Mouse (Mus musculus) C2C12 (cell line): ENCODE measurements around the gene Irf3. TPM values are rescaled to one million over a fixed set of nuclear protein-coding genes. Genes with fewer than 3 reads are reported as not detected.
A peak's percentile ranks its signal among the peaks of the same experiment; 100 is the strongest.

Experiments used
- H3K27me3 ChIP-seq: one replicate; pipeline ENCODE4 v1.6.1; 2011; ENCODE audit not compliant: control insufficient read depth, insufficient read depth, insufficient read length
- H3K36me3 ChIP-seq: one replicate; pipeline ENCODE4 v1.6.1; 2011; ENCODE audit not compliant: control insufficient read depth, insufficient read depth
- H3K4me3 ChIP-seq: one replicate; pipeline ENCODE4 v1.5.1; 2011; ENCODE audit warnings: mild to moderate bottlenecking, control low read depth; ENCODE audit not compliant: poor library complexity, insufficient read depth, severe bottlenecking
- H3K79me2 ChIP-seq: one replicate; pipeline ENCODE4 v1.6.1; 2011; ENCODE audit not compliant: control insufficient read depth, insufficient read depth
- H3K79me3 ChIP-seq: one replicate; pipeline ENCODE4 v1.6.1; 2011; ENCODE audit warnings: low read depth, control low read depth
- H3ac ChIP-seq: one replicate; pipeline ENCODE3; 2011; ENCODE audit warnings: low read depth; ENCODE audit not compliant: control insufficient read depth, insufficient read length
- CEBPB ChIP-seq: IDR thresholded peaks from one replicate; pipeline ENCODE4 v1.6.1; 2011; ENCODE audit warnings: low read depth, mild to moderate bottlenecking, control low read depth, moderate library complexity
- CTCF ChIP-seq: IDR thresholded peaks from one replicate; pipeline ENCODE4 v1.5.1; 2011; ENCODE audit not compliant: control insufficient read depth, insufficient read depth, insufficient read length
- FOSL1 ChIP-seq: IDR thresholded peaks from one replicate; pipeline ENCODE4 v1.8.0; 2011; ENCODE audit warnings: mild to moderate bottlenecking, low read length; ENCODE audit not compliant: poor library complexity, insufficient read depth, severe bottlenecking
- MAX ChIP-seq: IDR thresholded peaks from one replicate; pipeline ENCODE4 v1.6.1; 2011; ENCODE audit warnings: mild to moderate bottlenecking, control low read depth
- MYOD1 ChIP-seq: IDR thresholded peaks from one replicate; pipeline ENCODE4 v1.6.1; 2011; ENCODE audit warnings: low read depth; ENCODE audit not compliant: control insufficient read depth, insufficient read length
- MYOG ChIP-seq: IDR thresholded peaks from one replicate; pipeline ENCODE4 v1.6.1; 2011; ENCODE audit not compliant: control insufficient read depth, insufficient read length; ENCODE audit errors: extremely low read depth
- USF1 ChIP-seq: IDR thresholded peaks from one replicate; pipeline ENCODE4 v1.6.1; 2011; ENCODE audit warnings: low read depth, mild to moderate bottlenecking, control low read depth, moderate library complexity
- polyA plus RNA-seq: library from polyadenylated mRNA; unstranded; fragments of >200 nt; fragmentation: generic; extraction: Trizol; gene quantifications from one replicate; pipeline ENCODE4 v1.2.1, GENCODE M21; 2012; ENCODE audit warnings: missing spikeins

Gene Irf3
- polyA plus RNA-seq, 1 experiment = 43.7 TPM

GRCm38 (mm10) chr7:44954091-44954885 is 43.2 kb upstream of the Irf3 start:
- H3ac ChIP-seq = no peak overlapping the region
- TF ChIP-seq CEBPB (no peak), MYOD1 (no peak), FOSL1 (no peak), MAX (no peak), USF1 (no peak), MYOG (no peak), CTCF (no peak)
- H3K79me3 ChIP-seq = no peaks in the 10 kb centered on the region
- peaks cover 4% of the 10 kb centered on the region for H3K27me3 ChIP-seq
- no peaks in the 10 kb centered on the region for H3K79me2 ChIP-seq
- no peaks in the 10 kb centered on the region for H3K36me3 ChIP-seq
- H3K4me3 ChIP-seq = no peak overlapping the region

GRCm38 (mm10) chr7:44955628-44956027 is 41.8 kb upstream of the Irf3 start:
- Histone ChIP-seq H3K36me3 (no peaks in the 10 kb centered on the region), H3K79me2 (no peaks in the 10 kb centered on the region), H3K4me3 (no peak overlapping the region), H3ac (no peak overlapping the region), H3K79me3 (no peaks in the 10 kb centered on the region), H3K27me3 (no peaks in the 10 kb centered on the region)
- TF ChIP-seq USF1 = no peak
- no peak for TF ChIP-seq MYOG
- no peak for TF ChIP-seq MYOD1
- TF ChIP-seq MAX = no peak
- TF ChIP-seq CEBPB = no peak
- TF ChIP-seq CTCF = no peak
- TF ChIP-seq FOSL1 = no peak

- Histone ChIP-seq H3K36me3 (no peaks in the 10 kb centered on the region), H3ac (no peak overlapping the region), H3K79me3 (no peaks in the 10 kb centered on the region), H3K79me2 (no peaks in the 10 kb centered on the region), H3K4me3 (no peak overlapping the region), H3K27me3 (no peaks in the 10 kb centered on the region)
- TF ChIP-seq CEBPB = no peak
- TF ChIP-seq FOSL1 = no peak
- no peak for TF ChIP-seq MAX
- TF ChIP-seq CTCF = no peak
- TF ChIP-seq USF1 = no peak
- TF ChIP-seq MYOD1 = no peak
- TF ChIP-seq MYOG = no peak
Observed at GRCm38 (mm10) chr7:44956266-44956665, 41.2 kb upstream of the Irf3 start.

GRCm38 (mm10) chr7:44957183-44957835 is 40.1 kb upstream of the Irf3 start:
- no peak for TF ChIP-seq MYOG
- no peak for TF ChIP-seq MAX
- TF ChIP-seq MYOD1 = no peak
- no peak for TF ChIP-seq USF1
- TF ChIP-seq CEBPB = no peak
- no peak for TF ChIP-seq FOSL1
- no peak for TF ChIP-seq CTCF
- Histone ChIP-seq H3K4me3 (no peak overlapping the region), H3K79me2 (no peaks in the 10 kb centered on the region)

GRCm38 (mm10) chr7:44958208-44958607 is 39.2 kb upstream of the Irf3 start:
- Histone ChIP-seq H3K79me2 (no peaks in the 10 kb centered on the region), H3K79me3 (no peaks in the 10 kb centered on the region), H3ac (no peak overlapping the region), H3K36me3 (no peaks in the 10 kb centered on the region), H3K27me3 (no peaks in the 10 kb centered on the region), H3K4me3 (no peak overlapping the region)
- TF ChIP-seq FOSL1 (no peak), CTCF (peak; percentile 36), MAX (peak; percentile 78)

More at GRCm38 (mm10) chr7:44957183-44957835, 40.1 kb upstream of the Irf3 start:
- Histone ChIP-seq H3K27me3 (no peaks in the 10 kb centered on the region), H3ac (no peak overlapping the region), H3K36me3 (no peaks in the 10 kb centered on the region), H3K79me3 (no peaks in the 10 kb centered on the region)
